ENCODE assay signal across 29 mouse cellular contexts in the genomic region with DNA sequence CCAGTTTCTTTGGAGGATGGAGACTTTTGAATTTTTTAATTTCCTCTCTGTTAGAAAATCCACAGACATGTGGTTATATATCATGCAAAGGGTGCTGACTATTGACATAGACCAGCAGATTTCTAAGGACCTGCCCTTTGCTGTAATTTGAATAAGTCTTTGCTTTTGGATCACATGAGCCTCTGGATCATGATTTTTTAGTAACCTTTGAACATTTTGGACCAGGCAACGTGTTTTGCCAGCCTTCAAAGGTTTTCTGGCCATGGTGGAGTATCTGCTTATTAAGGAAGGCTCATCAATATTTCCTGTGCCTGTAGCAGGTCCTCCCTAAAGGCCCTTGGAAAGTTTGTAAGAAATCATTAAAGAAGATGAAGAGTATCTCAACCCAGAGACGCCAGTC.
"Had no signal": no experiment of that assay in that cellular context is flagged by ENCODE, and none has a peak within 500 bp of the region (broad histone marks: within the 10 kb centered on the region; RNA-seq: fewer than 3 reads in every experiment).

No protein-coding gene starts in this region.

- H3K27me3 ChIP-seq: embryonic facial prominence, embryonic 12.5 days; embryonic facial prominence, embryonic 13.5 days; embryonic facial prominence, embryonic 15.5 days; forebrain, embryonic 12.5 days; forebrain, embryonic 13.5 days; forebrain, embryonic 15.5 days had no signal

- H3K4me1 ChIP-seq: embryonic facial prominence, embryonic 15.5 days; forebrain, embryonic 12.5 days; forebrain, embryonic 13.5 days; forebrain, embryonic 15.5 days had no signal

- H3K4me3 ChIP-seq: embryonic facial prominence, embryonic 10.5 days; embryonic facial prominence, embryonic 12.5 days; embryonic facial prominence, embryonic 13.5 days; embryonic facial prominence, embryonic 15.5 days; erythroblast, embryonic 14.5 days; forebrain, embryonic 10.5 days; forebrain, embryonic 12.5 days; forebrain, embryonic 13.5 days; forebrain, embryonic 15.5 days; gastrocnemius, adult 2 months; heart, adult 2 months had no signal

- H3K36me3 ChIP-seq: embryonic facial prominence, embryonic 13.5 days; embryonic facial prominence, embryonic 15.5 days; forebrain, embryonic 10.5 days; forebrain, embryonic 12.5 days; forebrain, embryonic 15.5 days had no signal

- DNase-seq: cerebellum, adult 2 months; cerebellum, adult 8-10 months; cerebellum, adult 9-10 months; cerebellum, adult 9-11 months; cerebellum, postnatal 10 days; cerebellum, postnatal 14 days; cerebellum, postnatal 25 days; cerebellum, postnatal 36 days; embryo, embryonic 11 days; forebrain, postnatal 0 days; gastrocnemius, adult 2 months; gastrocnemius, postnatal 10 days; gastrocnemius, postnatal 14 days; gastrocnemius, postnatal 25 days; gastrocnemius, postnatal 36 days; heart, adult 11 months; heart, adult 18-20 months; heart, adult 2 months had no signal

- ATAC-seq: forebrain, embryonic 13.5 days; forebrain, embryonic 14.5 days; forebrain, embryonic 15.5 days; forebrain, embryonic 16.5 days; forebrain, postnatal 0 days had no signal

- H3K9ac ChIP-seq: embryonic facial prominence, embryonic 12.5 days; embryonic facial prominence, embryonic 13.5 days; embryonic facial prominence, embryonic 15.5 days; forebrain, embryonic 12.5 days; forebrain, embryonic 13.5 days; forebrain, embryonic 15.5 days; forebrain, postnatal 0 days had no signal

- H3K4me2 ChIP-seq: embryonic facial prominence, embryonic 12.5 days; embryonic facial prominence, embryonic 13.5 days; embryonic facial prominence, embryonic 15.5 days; forebrain, embryonic 12.5 days; forebrain, embryonic 13.5 days; forebrain, embryonic 15.5 days had no signal

- H3K27ac ChIP-seq: embryonic facial prominence, embryonic 13.5 days; embryonic facial prominence, embryonic 15.5 days; forebrain, embryonic 10.5 days; forebrain, embryonic 12.5 days; forebrain, embryonic 13.5 days; forebrain, embryonic 15.5 days; gastrocnemius, adult 2 months; heart, adult 2 months had no signal

- H3K9me3 ChIP-seq: embryonic facial prominence, embryonic 10.5 days; embryonic facial prominence, embryonic 12.5 days; embryonic facial prominence, embryonic 15.5 days; forebrain, embryonic 10.5 days; forebrain, embryonic 12.5 days; forebrain, embryonic 13.5 days; forebrain, embryonic 15.5 days had no signal
